Mouse (Mus musculus): ENCODE results near the gene Ube2j2.

The Ube2j2 gene

GRCm38 (mm10) chr4:156008369-156008768 lies 64.7 kb downstream of the Ube2j2 start:
- in situ Hi-C loops (cut with MboI; ENCODE audit: low pct_unique_long_range_greater_than_20kb in 1 of 2, low sequenced_read_pairs in 2 of 2, unreplicated experiment in 1 of 2) = no loop called here
